Mouse (Mus musculus) E14TG2a.4 (cell line): ENCODE measurements around the gene Lpxn.

Experiments
- CTCF ChIP-seq: conservative IDR thresholded peaks from 2 replicates; pipeline ENCODE4 v1.5.1; 2014; ENCODE audit warnings: low read length
- NANOG ChIP-seq: IDR thresholded peaks from 2 replicates; pipeline ENCODE4 v1.6.1; 2014; ENCODE audit warnings: borderline replicate concordance, low read length, mixed read lengths
- POU5F1 ChIP-seq: IDR thresholded peaks from 2 replicates; pipeline ENCODE4 v1.6.1; 2014; ENCODE audit warnings: low read length, borderline replicate concordance

DNA sequence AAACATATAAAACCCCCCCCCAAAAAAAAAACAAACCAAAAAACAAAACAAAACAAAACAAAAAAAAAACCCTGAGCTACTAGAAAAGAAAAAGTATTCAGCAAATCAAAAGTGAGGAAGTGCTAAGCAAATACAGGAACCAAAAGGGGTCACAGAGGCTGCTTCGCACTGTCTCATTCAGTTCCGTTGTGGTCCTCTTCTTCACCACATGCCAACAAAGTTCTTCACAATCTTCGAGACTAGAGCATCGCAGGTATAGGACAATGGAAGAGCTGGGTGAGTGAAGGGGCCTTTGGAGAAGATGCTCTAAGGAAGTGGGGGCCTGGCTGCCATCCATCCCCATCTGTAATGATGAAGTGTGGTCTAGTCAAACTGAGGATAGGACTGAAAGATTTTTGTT, 2.4 kb downstream of the Lpxn start:
- TF ChIP-seq POU5F1, result no peak
- no peak for TF ChIP-seq CTCF
- no peak for TF ChIP-seq NANOG
